12 mouse cellular contexts compared by ENCODE assay signal in genomic region chr7:130213156-130213555, GRCm38 (mm10).
"Had no signal": no experiment of that assay in that cellular context is flagged by ENCODE, and none has a peak within 500 bp of the region (broad histone marks: within the 10 kb centered on the region; RNA-seq: fewer than 3 reads in every experiment).

No protein-coding gene starts in this region.

- H3K4me3 ChIP-seq: kidney, embryonic 15.5 days; limb, embryonic 12.5 days; liver, embryonic 13.5 days; lung, embryonic 15.5 days; midbrain, embryonic 13.5 days; neural tube, embryonic 12.5 days had no signal

- DNase-seq: kidney, adult 2 months; liver; liver, embryonic 13.5 days; liver, postnatal 0 days; spleen, adult 18-20 months; thymus, postnatal 36 days had no signal

- H3K9me3 ChIP-seq: kidney, embryonic 15.5 days; limb, embryonic 12.5 days; liver, embryonic 13.5 days; lung, embryonic 15.5 days; midbrain, embryonic 13.5 days; neural tube, embryonic 12.5 days had no signal

- H3K27ac ChIP-seq: kidney, embryonic 15.5 days; limb, embryonic 12.5 days; liver, embryonic 13.5 days; lung, embryonic 15.5 days; midbrain, embryonic 13.5 days; neural tube, embryonic 12.5 days had no signal

- H3K9ac ChIP-seq: kidney, embryonic 15.5 days; limb, embryonic 12.5 days; liver, embryonic 13.5 days; liver, postnatal 0 days; lung, embryonic 15.5 days; midbrain, embryonic 13.5 days; neural tube, embryonic 12.5 days had no signal

- H3K27me3 ChIP-seq: kidney, embryonic 15.5 days; limb, embryonic 12.5 days; liver, embryonic 13.5 days; lung, embryonic 15.5 days; neural tube, embryonic 12.5 days had no signal

- H3K36me3 ChIP-seq: midbrain, embryonic 13.5 days had no signal

- ATAC-seq: intestine, embryonic 16.5 days; liver, postnatal 0 days; midbrain, embryonic 13.5 days had no signal

- H3K4me2 ChIP-seq: kidney, embryonic 15.5 days; limb, embryonic 12.5 days; liver, embryonic 13.5 days; lung, embryonic 15.5 days; midbrain, embryonic 13.5 days; neural tube, embryonic 12.5 days had no signal
